In the genomic region with DNA sequence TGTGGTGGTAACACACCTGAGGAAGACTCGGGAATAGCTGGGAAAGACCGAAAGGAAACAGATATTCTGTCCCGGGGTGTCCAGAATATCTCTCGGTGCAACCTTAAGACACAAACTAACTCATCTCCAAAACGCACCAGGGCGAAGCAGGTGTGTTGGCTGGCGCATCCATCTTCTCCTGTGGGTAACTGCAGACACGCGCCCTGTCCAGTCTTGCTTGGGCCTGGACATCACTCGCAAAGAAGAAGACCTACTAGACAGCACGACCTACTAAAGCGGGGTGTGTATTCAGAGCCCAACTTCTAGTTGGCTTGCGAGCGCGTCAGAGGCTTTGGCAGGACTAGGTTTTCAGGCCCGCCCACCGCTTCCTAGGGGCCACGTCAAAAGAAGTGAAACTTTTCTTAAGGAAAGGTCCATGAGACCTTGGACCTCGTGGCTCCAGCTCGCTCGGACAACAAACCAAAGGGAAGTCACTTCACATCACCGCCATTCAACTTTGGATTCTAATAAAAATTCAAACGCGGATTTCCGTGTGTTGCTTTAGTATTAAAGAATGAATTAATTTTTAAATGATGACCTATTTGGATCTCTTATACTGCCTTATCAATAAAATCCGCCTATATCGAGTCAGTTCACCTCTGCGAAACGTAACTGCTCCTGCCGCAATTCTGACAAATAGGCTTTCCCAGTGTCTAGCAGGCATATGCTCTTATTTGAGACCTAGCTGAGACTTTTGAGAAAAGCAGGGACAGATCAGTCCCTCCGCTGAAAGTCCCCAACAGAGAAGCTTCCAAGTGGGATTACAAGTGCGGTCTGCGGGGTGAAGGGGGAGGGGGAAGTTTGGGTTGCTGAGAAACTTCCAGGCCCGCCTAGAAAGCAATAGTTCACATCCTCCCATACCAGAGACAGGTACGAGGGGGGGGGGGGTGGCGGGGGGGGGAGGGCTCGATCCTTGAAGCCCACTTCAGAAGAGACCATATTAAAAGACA, we compare ENCODE assay signal across 8 mouse cellular contexts. TPM values are rescaled to one million over a fixed set of nuclear protein-coding genes. Genes with fewer than 3 reads are reported as not detected.
DNase-seq lines count a peak whose midpoint lies in the region; ATAC-seq and TF ChIP-seq lines count a peak whose summit lies in the region.

No protein-coding gene starts in this region.

- no peaks in the 10 kb centered on the region for H3K36me3 ChIP-seq in heart, adult 2 months (ENCODE audit: control insufficient read depth, insufficient read depth, low read length)
- no peaks in the 10 kb centered on the region for H3K36me3 ChIP-seq in hindbrain, embryonic 14.5 days (replicated peaks; ENCODE audit: control insufficient read depth, insufficient read depth)
- H3K36me3 ChIP-seq in midbrain, embryonic 12.5 days, result no peaks in the 10 kb centered on the region

- H3K9ac ChIP-seq in heart, adult 2 months (ENCODE audit: low read depth, low read length), result no peak overlapping the region
- no peak overlapping the region for H3K9ac ChIP-seq in hindbrain, embryonic 14.5 days
- no peak overlapping the region; the same call in 1 of the 2 replicates for H3K9ac ChIP-seq in midbrain, embryonic 12.5 days (replicated peaks)

- H3K27me3 ChIP-seq in heart, adult 2 months (ENCODE audit: control insufficient read depth, insufficient read depth, low read length), result peaks cover 18% of the 10 kb centered on the region
- H3K27me3 ChIP-seq in hindbrain, embryonic 14.5 days (ENCODE audit: control insufficient read depth, insufficient read depth, low read length), result peaks cover 98% of the 10 kb centered on the region
- peaks cover 86% of the 10 kb centered on the region for H3K27me3 ChIP-seq in midbrain, embryonic 12.5 days

- H3K4me1 ChIP-seq in heart, adult 2 months (ENCODE audit: control insufficient read depth, insufficient read depth, low read length), result peaks cover 1% of the 10 kb centered on the region
- 0 out of 2 replicates have a peak, but pooled peaks cover 2% of the 10 kb centered on the region for H3K4me1 ChIP-seq in cortical plate, adult 2 months (ENCODE audit: control insufficient read depth, insufficient read depth, low read length)
- peaks cover 13% of the 10 kb centered on the region for H3K4me1 ChIP-seq in hindbrain, embryonic 14.5 days (replicated peaks; ENCODE audit: control insufficient read depth, insufficient read depth, low read length)
- H3K4me1 ChIP-seq in midbrain, embryonic 12.5 days, result peaks cover 19% of the 10 kb centered on the region

- no peaks in the 10 kb centered on the region for H3K9me3 ChIP-seq in hindbrain, embryonic 14.5 days (ENCODE audit: control insufficient read depth, low read length)
- no peaks in the 10 kb centered on the region for H3K9me3 ChIP-seq in midbrain, embryonic 12.5 days

- H3K4me3 ChIP-seq in heart, adult 2 months, result peak overlapping the region; percentile 39
- H3K4me3 ChIP-seq in cortical plate, adult 2 months (ENCODE audit: insufficient read depth, low read length), result peak overlapping the region; percentile 21
- peak overlapping the region; percentile 31 for H3K4me3 ChIP-seq in hindbrain, embryonic 14.5 days (replicated peaks; ENCODE audit: low read length)
- peak overlapping the region; percentile 41 for H3K4me3 ChIP-seq in midbrain, embryonic 12.5 days

- 2% methylated on average over 36 of the region's 37 CpGs for WGBS in heart, adult 2 months
- WGBS in hindbrain, embryonic 14.5 days, result 2% methylated on average over 36 of the region's 37 CpGs
- under 1% methylated on average over 35 of the region's 37 CpGs for WGBS in midbrain, embryonic 12.5 days

- no peak for TF ChIP-seq CTCF in heart, adult 2 months (IDR thresholded peaks at IDR 0.05)
- TF ChIP-seq CTCF in cortical plate, adult 2 months (IDR thresholded peaks at IDR 0.05; ENCODE audit: extremely low read depth, insufficient read depth, low read length), result no peak

- no peak for TF ChIP-seq POLR2A in heart, adult 2 months (IDR thresholded peaks at IDR 0.05; ENCODE audit: insufficient read depth, low read depth, low read length)
- no peak for TF ChIP-seq POLR2A in cortical plate, adult 2 months (IDR thresholded peaks at IDR 0.05; ENCODE audit: extremely low read depth, insufficient read depth, low read length)

- no peak overlapping the region for H3K27ac ChIP-seq in heart, adult 2 months
- no peak overlapping the region for H3K27ac ChIP-seq in cortical plate, adult 2 months (ENCODE audit: insufficient read depth, low read length)
- no peak overlapping the region for H3K27ac ChIP-seq in hindbrain, embryonic 14.5 days
- no peak overlapping the region for H3K27ac ChIP-seq in midbrain, embryonic 12.5 days (replicated peaks)

- DNase-seq in heart, adult 2 months, result no peak
- DNase-seq in heart, postnatal 10 days, result no peak
- DNase-seq in hindbrain, embryonic 14.5 days (ENCODE audit: low spot score), result no peak
- no peak for DNase-seq in frontal cortex, adult 2 months (ENCODE audit: extremely low spot score in 1 of 2, low spot score in 1 of 2)
- no peak for DNase-seq in spleen, adult 12 weeks (ENCODE audit: low spot score)
- no peak for DNase-seq in ovary, postnatal 10 days (ENCODE audit: low spot score)

- H3K79me2 ChIP-seq in heart, adult 2 months (replicated peaks; ENCODE audit: control insufficient read depth, insufficient read depth, low read length), result no peaks in the 10 kb centered on the region

- no peak for ATAC-seq in hindbrain, embryonic 14.5 days (ENCODE audit: low FRiP score)
- peak; percentile 42; the same call in 1 of the 2 replicates for ATAC-seq in midbrain, embryonic 12.5 days (ENCODE audit: low FRiP score, low read depth)

- TF ChIP-seq EP300 in heart, adult 2 months (IDR thresholded peaks at IDR 0.05; ENCODE audit: insufficient read depth, low read depth, low read length), result no peak

- intact Hi-C loops in heart, adult 2 months (cut with DNase I), result no loop called here
- intact Hi-C loops in heart, postnatal 10 days (cut with DNase I), result no loop called here

- H3K4me2 ChIP-seq in hindbrain, embryonic 14.5 days (replicated peaks), result peak overlapping the region; percentile 58
- peak overlapping the region; percentile 65 for H3K4me2 ChIP-seq in midbrain, embryonic 12.5 days (replicated peaks)

RNA-seq across cellular contexts. Expression of a gene that starts 20.7 kb away (rescaled TPM):
- 1 to 10 TPM; 1.0 to 2.6 TPM for total RNA-seq in heart, adult 2 months (2021)
- 1.1 and 1.5 TPM in 2 replicates for polyA plus RNA-seq in heart, adult 2 months (2012; rRNA removed)
- total RNA-seq in heart, postnatal 10 days (2021), result 1 to 10 TPM; 2.3 TPM
- 11.0 and 21.5 TPM in 2 replicates for polyA plus RNA-seq in cortical plate, adult 2 months (2012; rRNA removed)
- 20.7 and 21.0 TPM in 2 replicates for polyA plus RNA-seq in hindbrain, embryonic 14.5 days (2014; fragmentation: Nextera tagmentation; extraction: Ambion mirVana)
- polyA plus RNA-seq in midbrain, embryonic 12.5 days (2016; fragmentation: Nextera tagmentation; extraction: Ambion mirVana), result 31.4 and 35.2 TPM in 2 replicates
- polyA plus RNA-seq in frontal cortex, adult 2 months (2012; rRNA removed), result 10.6 and 21.0 TPM in 2 replicates
